Mouse (Mus musculus) testis, adult 2 months (tissue): ENCODE data around the gene Prdx5.

Experiments used
- CTCF ChIP-seq: fragments of 200-500 bp; IDR thresholded peaks from 2 replicates; pipeline ENCODE4 v1.5.1; 2012; ENCODE audit warnings: low read depth, mild to moderate bottlenecking, inconsistent platforms, low read length, moderate library complexity; ENCODE audit not compliant: control insufficient read depth, insufficient read depth, insufficient replicate concordance
- POLR2A ChIP-seq: fragments of 200-500 bp; IDR thresholded peaks from 2 replicates; pipeline ENCODE4 v1.6.1; 2012; ENCODE audit warnings: low read depth, mild to moderate bottlenecking, inconsistent platforms, low read length, moderate library complexity; ENCODE audit not compliant: control insufficient read depth

DNA sequence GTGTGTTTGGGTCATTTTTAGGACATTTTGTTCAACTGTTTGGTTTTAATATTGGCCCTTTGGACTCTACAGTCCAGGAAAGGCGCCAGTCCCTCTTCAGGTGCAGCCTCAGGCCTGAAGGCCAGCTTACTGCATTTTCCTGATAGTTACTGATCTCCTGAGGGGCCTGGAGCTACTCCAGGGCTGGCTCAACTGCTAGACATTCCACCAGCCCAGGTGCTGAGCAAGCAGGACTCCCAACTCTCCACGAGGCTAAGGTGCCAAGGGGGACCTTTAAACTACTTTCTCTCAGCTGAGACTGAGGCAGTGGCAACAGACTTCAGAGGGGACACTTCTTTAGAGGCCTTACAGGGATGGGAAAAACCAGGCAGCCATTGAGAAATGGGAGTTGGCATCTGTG is 5.1 kb downstream of the Prdx5 start:
- TF ChIP-seq CTCF (no peak), POLR2A (no peak)
